Mouse (Mus musculus) kidney, adult 8-10 months (tissue): ENCODE data around the gene Chaf1a.
"Not testable (repeated sequence)": the region's sequence is repeated elsewhere in the genome, so short reads cannot be mapped to it uniquely, and the experiment has no call there.

Experiments used
- DNase-seq, 2 experiments: peaks; one replicate each; pipeline ENCODE4 v3.0.0; 2022

Chaf1a gene

GRCm38 (mm10) chr17:56098180-56098579, 57.9 kb downstream of the Chaf1a start:
- DNase-seq, result no peak

DNA sequence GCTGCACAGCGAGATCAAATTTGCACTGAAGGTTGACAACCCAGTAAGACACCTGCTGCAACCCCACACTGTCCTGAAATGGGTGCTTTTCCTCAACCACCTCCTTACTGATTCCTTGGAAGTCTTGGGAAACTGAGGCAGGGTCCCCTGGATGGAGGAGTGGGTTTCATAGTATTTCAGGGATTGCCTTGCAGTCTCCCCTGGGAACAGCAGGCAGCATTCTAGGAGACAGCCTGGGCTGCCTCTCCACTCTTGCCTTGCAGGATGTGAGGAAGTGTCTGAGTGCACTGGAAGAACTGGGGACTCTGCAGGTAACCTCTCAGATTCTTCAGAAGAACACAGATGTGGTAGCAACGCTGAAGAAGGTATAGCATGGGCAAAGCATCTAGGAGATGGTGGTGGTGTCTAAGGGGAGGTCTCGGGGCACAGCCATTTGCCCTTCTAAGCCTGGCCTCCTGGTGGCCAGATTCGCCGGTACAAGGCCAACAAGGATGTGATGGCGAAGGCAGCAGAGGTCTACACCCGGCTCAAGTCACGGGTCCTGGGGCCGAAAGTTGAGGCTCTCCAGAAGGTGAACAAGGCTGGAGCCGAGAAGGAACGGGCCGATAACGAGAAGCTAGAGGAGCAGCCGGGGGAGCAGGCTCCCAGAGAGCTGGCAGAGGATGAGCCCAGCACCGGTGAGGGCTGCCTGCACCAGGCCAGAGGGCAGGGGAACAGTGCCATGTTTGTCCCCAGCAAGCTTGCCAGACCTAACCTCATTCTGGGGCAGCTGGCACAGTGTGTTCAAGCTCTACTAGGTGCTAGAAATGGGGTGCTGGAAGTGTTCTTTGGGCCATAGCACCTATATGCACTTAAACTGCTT, 58.7 kb downstream of the Chaf1a start:
- DNase-seq, result no peak

DNA sequence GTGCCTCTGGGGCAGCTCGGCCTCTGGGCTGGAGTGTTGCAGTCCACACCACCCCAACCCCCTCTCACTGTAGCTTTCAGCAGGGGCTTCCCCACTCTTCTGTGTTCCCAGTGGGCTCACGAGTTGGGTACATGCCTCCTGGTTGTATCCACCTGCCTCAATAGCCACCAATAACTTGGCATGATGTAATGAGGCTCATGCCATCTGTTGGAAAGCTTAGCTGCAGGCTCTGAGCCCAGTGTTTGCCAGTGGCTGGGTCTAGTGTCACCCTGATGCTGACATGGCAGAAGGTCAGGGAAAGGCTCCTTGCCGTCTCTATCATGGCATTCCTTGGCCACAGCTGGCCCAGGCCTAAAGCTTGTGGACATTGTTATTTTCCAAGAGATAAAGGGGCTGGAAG, 60.6 kb downstream of the Chaf1a start:
- no peak for DNase-seq

- DNase-seq, result no peak
Measured at GRCm38 (mm10) chr17:56102158-56102557, 61.9 kb downstream of the Chaf1a start.

GRCm38 (mm10) chr17:56102927-56103326, 62.7 kb downstream of the Chaf1a start:
- DNase-seq, result no peak

DNA sequence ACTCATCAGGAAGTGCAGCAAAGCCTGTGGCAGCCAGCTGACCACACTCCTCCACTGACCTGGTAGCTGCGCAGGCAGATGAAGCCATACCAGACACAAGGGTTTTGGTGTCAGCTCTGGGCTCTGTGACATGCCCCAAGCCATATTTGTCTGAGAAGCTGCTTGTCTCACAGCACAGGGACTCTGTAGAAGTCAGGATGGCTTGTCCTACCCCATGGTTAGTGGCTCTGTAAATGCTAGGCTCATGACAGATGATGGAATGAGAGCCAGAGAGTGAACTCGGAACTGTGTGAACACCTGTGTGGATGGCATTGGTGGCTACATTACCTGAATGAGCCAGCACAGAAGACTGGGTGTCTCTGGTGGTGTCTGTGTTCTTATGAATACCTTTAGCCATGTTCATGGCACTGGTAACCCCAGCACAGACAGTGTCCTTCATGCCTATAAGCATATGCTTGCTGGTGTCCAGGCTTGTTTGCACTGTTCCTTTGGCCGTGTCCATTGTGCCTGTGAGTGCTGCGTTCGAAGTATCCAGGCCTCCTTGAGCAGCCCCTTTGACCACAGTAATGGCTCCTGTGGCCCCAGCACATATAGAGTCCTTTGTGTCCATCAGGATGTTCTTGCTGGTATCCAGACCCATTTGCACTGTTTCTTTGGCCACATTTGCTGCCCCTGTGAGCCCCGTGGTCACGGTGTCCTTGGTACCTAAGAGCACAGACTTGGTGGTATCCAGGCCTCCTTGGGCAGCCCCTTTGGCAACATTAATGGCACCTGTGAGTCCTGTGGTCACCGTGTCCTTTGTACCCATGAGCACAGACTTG, 63.4 kb downstream of the Chaf1a start:
- DNase-seq, result no peak

DNA sequence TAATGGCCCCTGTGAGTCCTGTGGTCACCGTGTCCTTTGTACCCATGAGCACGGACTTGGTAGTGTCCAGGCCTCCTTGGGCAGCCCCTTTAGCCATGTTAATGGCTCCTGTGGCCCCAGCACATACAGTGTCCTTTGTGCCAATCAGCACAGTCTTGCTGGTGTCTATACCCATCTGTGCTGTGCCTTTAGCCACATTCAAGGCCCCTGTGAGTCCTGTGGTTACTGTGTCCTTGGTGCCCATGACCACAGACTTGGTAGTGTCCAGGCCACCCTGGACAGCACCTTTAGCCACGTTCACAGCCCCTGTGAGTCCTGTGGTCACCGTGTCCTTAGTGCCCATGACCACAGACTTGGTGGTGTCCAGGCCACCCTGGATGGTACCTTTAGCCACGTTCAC, 64.6 kb downstream of the Chaf1a start:
- not testable (repeated sequence) for DNase-seq

GRCm38 (mm10) chr17:56106436-56106835, 66.2 kb downstream of the Chaf1a start:
- DNase-seq, result not testable (repeated sequence)

GRCm38 (mm10) chr17:56106981-56107380, 66.7 kb downstream of the Chaf1a start:
- no peak for DNase-seq

DNA sequence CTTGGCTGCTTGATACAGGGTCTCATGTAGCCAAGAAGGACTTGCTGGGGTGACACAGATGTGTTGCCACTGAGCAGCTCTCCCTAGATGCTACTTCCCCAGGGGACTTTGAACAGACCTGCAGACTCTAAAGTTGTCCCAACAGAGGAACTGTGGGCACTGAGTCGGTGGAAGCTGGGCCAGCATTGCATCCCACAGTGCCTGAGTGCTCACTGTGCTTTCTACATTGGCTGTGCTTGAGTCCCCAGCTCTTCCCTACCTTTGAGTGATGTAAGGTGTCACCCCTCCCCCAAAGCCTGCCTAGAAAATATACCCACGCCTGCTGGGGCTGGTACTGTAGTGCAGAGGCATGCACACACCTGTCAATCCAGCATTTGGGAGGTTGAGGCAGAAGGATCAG, 67.5 kb downstream of the Chaf1a start:
- no peak for DNase-seq

GRCm38 (mm10) chr17:56108334-56109044, 68.2 kb downstream of the Chaf1a start:
- no peak for DNase-seq

DNA sequence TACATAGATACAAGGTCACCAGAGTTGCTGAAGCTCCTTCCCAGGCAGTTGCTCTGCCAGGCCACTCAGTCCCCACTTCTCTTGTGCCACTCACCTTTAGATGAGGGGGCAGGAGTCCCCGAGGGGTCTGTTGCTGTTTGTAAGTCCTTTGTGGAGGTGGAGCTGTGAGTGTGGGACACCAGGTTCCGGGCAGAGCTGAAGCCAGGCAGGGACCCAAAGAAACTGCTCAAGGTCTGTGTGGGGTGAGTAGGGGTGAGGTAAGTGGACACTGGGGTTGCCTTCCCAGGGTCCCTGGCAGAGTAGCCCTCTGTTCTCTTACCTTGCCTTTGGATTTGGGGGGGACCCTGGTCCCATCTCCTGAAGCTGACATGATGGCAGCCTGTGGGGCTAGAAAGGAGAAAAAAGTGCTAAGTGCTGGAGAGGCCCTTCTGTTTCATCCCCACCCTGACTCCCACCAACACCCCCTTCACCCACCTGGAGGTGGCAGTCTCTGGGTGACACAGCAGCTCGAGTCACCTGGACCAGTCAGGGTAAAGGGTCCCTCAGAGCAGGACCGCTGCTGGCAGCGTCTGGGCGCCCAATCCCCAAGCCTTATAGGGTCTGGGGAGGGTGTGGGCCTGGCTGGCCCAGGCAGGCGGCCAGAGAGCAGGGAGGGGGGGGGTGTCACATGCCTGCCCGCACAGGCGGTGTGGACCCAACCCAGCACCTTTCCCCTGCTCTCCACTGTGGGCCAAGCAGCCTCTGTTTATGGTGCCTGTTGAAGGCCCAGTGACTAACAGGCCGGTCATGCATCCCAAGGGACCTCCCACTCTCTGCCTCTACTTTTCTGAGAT, 69.2 kb downstream of the Chaf1a start, which contains the start of gene Plin4:
TSS of gene Plin4 (minus strand) at position 585 of the 833 bp plus-strand sequence.
- no peak for DNase-seq

DNA sequence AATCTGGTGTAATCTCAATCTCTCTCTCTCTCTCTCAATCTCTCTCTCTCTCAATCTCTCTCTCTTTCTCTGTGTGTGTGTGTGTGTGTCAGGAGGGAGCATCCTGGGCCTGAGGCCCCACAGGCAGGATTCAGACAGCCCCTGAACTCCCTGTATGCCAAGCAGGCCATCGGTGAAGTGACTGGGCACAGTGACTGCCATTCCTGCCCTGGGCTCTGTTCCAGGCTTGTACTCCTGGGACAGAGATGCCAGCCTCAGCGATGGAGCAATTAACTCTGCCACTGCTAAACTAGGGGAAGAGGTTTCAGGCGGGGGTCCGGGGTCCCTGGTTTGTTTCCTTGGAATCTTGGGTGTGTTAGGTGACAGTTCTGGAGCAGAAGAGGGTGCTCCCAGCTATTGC, 70.3 kb downstream of the Chaf1a start:
- DNase-seq, result no peak

DNA sequence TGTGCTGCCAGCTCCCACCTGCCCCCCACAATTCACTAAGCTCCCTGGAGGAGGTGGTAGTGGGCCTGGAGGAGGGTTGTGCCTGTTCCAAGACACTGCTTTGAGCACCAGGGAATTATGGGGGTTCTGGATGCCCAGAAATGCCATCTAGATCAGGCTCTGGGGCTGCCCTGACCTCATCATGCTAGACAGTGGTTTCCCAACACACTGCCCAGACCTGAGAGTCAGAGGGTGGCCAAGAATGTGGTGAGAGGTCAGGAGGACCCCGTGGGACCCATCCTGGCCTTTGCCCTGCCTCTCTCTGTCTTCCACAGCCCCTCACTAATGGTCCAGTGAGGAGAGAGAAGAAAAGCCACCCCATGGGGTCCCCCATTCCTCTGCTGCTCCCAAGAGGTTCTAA, 70.8 kb downstream of the Chaf1a start:
- no peak for DNase-seq

DNA sequence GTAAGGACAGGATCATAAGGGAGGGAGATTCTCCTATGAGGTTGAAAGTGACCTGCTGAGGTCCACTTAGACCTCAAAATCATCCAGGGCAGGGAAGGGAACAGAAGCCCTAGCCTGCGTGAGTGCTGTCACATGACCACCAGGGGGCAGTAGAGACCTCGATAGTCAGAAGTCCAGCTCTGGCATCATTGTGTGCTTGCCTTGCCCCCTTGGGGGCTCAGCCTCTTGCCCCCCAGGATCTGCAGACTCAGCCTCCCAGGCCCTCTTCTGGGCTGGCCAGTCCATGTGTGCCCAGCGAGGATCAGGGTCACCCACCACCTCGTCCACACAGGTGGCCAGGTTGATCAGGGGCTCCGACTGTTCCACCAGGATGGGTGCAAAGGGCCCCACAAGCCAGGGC, 71.6 kb downstream of the Chaf1a start:
- DNase-seq, result peak in 1 of 2 experiments; percentile 66

- no peak for DNase-seq
Measured at GRCm38 (mm10) chr17:56112743-56113142, 72.5 kb downstream of the Chaf1a start.

GRCm38 (mm10) chr17:56116193-56116592, 76.0 kb downstream of the Chaf1a start:
- DNase-seq, result no peak

DNA sequence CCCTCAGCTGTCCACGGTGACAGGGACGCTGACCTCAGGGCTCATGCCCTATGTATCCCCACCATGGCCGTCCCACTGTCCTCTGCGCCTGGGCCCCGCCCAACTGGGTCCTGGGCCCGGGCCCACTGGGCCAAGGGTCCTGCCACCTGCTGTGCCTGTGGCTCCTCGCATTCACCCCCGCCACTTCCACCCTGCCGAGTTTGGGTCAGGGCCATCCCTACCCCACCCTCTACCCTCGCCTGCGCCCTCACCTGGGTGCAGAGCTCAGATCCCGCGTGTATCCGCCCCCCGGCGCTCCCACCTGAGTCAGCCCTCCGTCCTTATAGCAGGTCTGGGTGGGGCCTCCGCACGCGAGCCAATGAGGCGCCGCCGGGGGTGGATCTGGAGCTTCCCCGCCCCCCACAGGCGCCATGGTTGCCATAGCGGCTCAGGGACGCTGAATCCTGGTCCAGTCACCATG, 77.0 kb downstream of the Chaf1a start, which contains the start of gene Plin5:
TSS of gene Plin5 (minus strand) at position 346 of the 460 bp plus-strand sequence.
- peak; percentile 74 to 85 for DNase-seq

DNA sequence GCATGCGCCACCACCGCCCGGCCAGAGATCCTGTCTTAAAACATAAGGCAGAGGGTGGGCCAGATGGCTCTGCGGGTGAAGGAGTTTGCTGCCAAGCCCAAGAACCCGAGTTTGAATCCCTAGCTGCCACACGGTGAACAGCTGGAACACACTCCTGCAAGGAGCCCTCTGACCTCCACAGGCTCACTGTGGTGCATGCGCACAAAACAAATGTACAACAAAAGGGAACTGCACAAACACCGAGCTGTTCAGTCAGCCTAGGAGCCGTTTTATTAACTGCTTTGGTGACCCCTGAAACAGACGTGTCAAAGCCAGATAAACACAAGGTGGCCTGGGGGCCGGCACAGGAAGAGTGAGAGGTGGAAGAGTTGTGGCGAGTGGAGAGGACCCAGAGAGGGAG, 79.2 kb downstream of the Chaf1a start:
- DNase-seq, result no peak

DNA sequence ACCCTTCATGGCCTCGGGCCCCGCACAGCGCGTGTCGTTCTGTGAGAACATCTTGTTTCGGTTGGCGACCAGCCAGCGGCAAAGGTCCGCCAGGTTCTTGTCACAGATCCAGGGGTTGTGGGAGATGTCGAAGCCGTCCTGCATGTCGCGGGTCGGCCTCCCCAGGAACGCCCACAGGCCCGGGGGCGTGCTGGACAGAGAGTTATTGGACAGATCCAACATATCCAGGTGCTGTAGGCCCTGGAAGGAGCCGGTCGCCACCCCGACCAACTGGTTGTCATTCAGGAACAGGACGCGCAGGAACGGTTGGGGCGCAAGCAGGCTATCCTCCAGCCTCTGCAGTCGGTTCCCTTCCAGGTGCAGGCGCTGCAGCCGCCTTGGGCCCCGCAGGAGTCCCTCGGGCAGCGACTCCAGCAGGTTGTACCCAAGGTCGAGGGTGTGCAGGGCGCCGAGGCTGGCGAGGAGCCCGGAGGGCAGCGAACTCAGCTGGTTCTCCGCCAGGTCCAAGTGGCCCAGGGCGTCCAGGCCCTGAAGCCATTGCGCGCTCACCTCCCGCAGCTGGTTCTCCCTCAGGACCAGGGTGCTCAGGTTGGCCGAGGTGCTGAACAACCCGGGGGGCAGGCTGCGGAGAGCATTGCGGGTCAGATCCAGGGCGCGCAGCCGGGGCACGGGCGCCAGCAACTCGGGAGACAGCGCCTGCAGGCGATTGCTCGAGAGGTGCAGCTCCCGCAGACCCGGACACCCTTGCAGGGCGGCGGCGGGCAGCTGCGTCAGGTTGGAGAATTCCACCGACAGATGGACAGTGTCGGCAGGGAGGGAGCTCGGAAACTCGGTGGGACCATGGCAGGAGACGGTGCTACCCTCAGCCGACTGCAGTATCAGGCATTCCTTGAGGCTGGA, 80.0 kb downstream of the Chaf1a start:
- peak; percentile 82 to 84 for DNase-seq

GRCm38 (mm10) chr17:56121826-56122225, 81.6 kb downstream of the Chaf1a start, which contains the start of gene Lrg1:
Lrg1 (minus strand) TSS chr17:56122001.
- no peak for DNase-seq
